Mouse (Mus musculus): ENCODE results near the gene Lrrtm3.

Gene Lrrtm3

GRCm38 (mm10) chr10:63880462-63880903 lies 209.6 kb downstream of the Lrrtm3 start:
- peak; percentile 77 for DNase-seq
